Mouse (Mus musculus) layer of hippocampus, postnatal 10 days (tissue): ENCODE data around the gene Znhit3. TPM values are rescaled to one million over a fixed set of nuclear protein-coding genes. Genes with fewer than 3 reads are reported as not detected.

Source experiments
- DNase-seq, 2 experiments: peaks; one replicate each; pipeline ENCODE4 v3.0.0; 2021; ENCODE audit warnings: low spot score in 2 of 2
- long read RNA-seq: library from polyadenylated mRNA; stranded (forward); transcript quantifications from one replicate; pipeline ENCODE4 v2.0.0, GENCODE M21; 2023
- total RNA-seq, 2 experiments: library from RNA; stranded (reverse); gene quantifications; 2 replicates each; pipeline ENCODE4 v1.2.3; 2021

Znhit3 gene
- 10 to 100 TPM; 27.9 to 31.2 TPM for total RNA-seq
- long read RNA-seq, transcript Znhit3-201 (5 exons, 998 nt): major isoform, 56 of 63 reads
- long read RNA-seq, partial matches to known transcripts: 1 of 63 reads
- long read RNA-seq, other reads (novel, unspliced or antisense): 6 of 63 reads

DNA sequence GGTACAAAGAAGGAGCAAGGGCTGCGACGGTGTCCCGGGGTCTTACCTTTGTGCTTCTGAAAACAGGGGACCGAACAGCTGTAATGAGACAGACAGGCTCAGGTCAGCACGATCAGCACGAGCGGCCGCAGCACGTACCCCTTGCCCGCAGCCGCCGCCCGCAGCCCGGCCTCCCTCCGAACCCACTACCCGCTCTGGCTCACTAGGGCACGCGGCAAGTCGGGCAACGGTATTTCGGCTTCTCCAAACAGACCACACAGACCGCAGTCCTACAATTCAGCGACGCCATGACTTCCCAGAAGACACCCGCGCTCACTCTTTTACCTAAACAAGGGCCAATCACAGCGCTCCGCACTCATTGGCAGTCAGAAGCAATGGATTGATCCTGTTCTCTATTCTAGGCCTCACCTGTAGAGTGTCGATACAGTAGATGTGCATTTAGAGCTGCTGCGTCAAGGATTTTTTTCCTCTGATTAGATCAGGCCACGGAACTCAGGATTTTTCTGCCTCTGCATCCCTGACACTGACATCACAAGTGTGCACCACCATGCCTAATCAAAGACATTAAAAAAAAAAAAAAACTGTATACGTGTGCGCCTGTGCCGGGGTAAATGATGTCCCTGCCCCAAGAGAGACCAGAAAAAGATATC is at the start of gene Znhit3:
Znhit3 (minus strand) TSS at position 314 of the 650 bp plus-strand sequence.
- peak; percentile 82 to 88 for DNase-seq

GRCm38 (mm10) chr11:84963556-84963955 is 47.4 kb upstream of the Znhit3 start:
- no peak for DNase-seq

- no peak for DNase-seq
Observed at GRCm38 (mm10) chr11:84962536-84962935, 46.4 kb upstream of the Znhit3 start.

DNA sequence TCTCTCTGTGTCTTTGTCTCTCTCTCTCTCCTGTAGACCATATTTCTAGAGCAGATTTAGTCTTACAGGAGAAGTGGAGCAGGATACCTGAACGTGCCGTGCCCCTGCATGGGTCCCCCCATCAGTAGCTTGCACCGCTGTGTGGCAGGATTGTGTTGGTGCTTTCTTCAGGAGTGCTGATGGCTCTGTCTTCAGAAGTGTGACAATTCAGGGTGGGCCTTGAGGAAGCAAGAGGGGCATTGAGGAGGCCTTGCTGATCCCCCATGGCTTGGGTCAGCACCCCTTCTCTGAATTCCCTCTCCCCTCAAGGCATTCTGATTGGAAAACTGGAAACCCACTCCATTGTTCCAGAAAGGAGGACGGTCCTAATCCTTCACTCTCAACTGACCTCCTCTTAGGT is 45.4 kb upstream of the Znhit3 start:
- DNase-seq: no peak

- DNase-seq: no peak
Observed at GRCm38 (mm10) chr11:84960780-84961179, 44.6 kb upstream of the Znhit3 start.

- DNase-seq: no peak
Observed at GRCm38 (mm10) chr11:84960291-84960690, 44.1 kb upstream of the Znhit3 start.

- no peak for DNase-seq
Observed at GRCm38 (mm10) chr11:84959701-84960181, 43.6 kb upstream of the Znhit3 start.

GRCm38 (mm10) chr11:84959181-84959580 is 43.0 kb upstream of the Znhit3 start:
- DNase-seq: no peak

- DNase-seq: no peak
Observed at GRCm38 (mm10) chr11:84958271-84958630, 42.1 kb upstream of the Znhit3 start.

DNA sequence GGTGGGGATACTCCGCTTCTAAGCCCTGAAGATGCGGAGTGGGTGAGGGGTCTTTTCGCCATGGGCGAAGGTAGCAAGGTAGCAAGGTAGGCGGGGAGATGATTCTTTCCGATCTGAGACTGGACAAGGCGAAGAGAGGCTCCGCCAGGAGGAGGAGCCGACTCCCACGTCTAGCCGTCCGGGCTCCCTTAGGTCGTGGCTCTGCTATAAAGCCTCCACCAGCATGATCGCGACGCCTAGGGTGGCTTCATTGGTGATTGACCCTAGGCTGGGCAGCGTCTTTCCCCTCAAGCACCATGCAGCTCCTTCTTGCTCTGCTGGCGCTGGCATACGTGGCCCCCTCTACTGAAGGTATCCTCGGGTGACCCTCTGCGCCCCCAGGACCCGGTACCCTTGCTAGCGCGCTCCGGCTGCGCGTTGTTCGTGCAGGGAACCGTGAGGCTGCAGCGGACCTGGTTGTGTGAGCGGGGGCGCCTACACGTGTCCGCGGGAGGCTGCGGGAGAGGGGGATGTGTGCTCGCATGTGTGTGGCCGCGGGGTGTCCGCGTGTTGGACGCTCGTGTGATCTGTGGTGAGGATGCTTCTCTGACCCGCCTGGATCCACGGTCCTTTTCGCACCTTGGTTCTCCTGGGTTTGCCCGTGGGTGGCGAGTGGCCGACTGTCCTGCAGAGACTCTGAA is 41.6 kb upstream of the Znhit3 start, which contains the start of gene Car4:
Car4 (plus strand) TSS at position 196 of the 680 bp plus-strand sequence.
- DNase-seq: no peak

DNA sequence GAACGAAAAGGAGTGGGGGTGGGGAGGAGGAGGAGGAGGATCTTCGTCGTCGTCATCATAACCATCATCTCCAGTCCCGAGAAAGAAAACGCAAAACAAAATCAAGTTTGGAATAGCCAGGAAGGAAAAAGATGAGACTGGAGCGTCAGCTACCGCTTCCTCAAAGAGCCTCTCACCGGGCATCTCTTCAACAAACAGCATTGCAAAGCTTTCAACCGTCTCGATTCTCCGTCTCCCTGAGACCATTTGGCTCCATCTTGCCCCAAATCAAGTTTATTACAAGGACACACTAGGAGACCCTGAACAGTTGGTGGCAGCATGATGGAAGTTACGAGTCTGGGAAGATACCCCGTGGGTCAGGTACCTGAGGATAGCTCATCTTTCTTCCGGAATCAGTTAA is 41.0 kb upstream of the Znhit3 start:
- DNase-seq: no peak

GRCm38 (mm10) chr11:84956400-84956799 is 40.2 kb upstream of the Znhit3 start:
- DNase-seq: no peak

DNA sequence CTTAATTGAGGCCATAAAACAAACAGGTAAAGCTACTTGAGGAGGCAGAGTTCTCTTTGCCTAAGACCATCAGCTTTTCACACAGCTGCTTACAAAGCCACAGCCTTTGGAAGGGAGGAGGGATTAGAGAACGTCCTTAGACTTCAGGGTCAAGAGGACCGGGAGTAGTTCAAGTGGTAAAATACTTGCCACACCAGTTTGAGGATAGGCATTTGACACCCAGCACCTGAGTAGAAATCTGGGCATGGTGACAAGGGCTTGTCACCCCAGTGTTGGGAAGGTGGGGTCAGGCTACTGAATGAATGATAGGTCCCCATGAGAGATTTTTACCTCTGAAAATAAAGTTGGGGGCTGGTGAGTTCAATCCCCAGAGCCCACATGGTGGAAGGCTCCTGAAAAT is 36.4 kb upstream of the Znhit3 start:
- no peak for DNase-seq

DNA sequence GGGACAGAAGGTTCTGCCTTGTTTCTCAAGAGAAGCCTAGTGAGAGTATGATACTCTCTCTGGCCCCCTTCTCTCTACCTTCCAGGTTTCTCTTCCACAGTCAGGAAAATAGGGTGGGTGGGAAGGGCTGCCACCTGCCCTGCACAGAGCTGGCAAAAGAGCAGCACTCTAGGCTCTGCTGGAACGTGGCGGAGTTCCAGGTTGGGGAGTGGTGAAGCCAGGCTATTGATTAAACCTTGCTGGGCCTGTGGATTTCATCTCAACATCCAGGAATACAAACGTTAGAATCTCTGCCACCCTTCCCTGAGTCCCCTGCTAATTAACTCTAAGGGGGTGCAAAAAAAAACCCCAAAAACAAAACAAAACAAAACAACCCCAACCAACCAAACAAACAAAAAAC is 32.4 kb upstream of the Znhit3 start:
- DNase-seq: no peak

- no peak for DNase-seq
Observed at GRCm38 (mm10) chr11:84948114-84948513, 31.9 kb upstream of the Znhit3 start.

DNA sequence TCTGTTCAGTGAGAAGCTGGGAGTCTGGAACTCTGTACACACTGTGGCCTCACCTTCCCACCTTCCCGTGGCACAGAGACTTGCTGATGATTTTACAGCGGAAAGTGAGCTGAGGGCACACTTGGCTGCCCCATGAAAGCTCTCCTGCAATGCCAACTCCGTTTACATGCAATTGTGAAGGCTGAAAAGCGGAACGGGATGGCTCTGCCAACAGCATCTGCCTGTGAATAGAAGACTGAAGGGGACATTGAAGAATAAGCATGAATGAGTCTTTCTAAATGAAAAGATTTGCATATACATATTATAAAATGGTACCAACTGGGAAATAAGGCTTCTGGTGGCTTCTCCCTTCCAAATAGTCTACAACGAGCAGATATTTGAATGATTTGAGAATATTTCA is 31.0 kb upstream of the Znhit3 start:
- DNase-seq: no peak

DNA sequence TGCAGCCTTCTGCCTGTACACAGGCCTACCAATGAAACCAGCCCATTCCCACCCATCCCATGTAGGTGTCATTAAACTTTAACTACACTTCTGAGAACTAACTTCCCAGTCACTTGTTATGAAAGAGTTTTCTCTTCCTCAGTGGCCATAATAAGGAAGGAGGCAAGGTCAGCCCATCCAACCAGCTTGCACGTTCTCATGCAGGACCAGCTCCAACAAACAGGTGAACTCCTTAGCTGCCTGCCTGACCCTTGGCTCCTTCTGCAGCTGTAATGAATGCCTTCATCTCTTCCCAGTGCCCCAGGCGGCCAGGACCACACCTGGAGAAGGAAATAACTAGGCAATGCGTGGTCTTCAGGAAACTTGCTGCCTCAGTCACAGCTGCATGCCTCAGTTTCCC is 29.7 kb upstream of the Znhit3 start:
- no peak for DNase-seq

DNA sequence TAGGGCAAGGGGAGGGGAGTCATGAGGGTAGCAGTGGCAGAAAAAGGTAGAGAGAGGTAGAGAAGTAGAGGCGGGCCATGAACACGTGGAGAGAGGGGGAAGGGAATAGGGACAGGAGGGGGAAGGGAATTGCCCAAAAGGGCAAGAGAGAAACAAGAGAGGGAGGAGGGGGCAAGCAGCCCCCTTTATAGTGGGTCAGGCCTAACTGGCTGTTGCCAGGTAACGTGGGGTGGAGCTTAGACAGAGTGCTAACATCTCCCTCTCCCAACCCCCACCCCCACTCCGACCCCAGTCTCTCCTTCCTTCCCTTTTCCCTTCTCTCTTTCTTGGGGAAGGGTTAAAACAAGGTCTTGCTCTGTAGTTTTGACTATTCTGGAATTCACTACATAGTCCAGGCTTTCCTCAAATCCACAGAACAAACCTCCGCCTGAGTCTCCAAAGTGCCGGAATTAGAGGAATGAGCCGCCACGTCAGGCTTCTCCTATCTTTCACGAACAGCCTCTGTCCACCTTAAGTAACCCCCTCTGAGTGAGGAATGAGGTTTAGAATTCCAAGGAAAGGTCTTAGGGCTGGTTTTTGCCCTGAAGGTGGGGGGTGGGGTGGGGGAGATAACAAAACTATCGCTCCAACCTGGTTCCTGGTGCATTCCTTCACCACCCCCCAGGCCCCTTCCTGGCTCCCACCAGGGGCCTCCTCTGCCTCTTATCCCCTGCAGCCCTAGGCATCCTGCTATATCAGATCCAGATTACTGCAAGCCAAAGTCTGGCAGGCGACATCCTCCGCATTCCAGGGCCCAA is 28.7 kb upstream of the Znhit3 start:
- DNase-seq: no peak

GRCm38 (mm10) chr11:84943948-84944347 is 27.8 kb upstream of the Znhit3 start:
- peak in 1 of 2 experiments; percentile 49 for DNase-seq

DNA sequence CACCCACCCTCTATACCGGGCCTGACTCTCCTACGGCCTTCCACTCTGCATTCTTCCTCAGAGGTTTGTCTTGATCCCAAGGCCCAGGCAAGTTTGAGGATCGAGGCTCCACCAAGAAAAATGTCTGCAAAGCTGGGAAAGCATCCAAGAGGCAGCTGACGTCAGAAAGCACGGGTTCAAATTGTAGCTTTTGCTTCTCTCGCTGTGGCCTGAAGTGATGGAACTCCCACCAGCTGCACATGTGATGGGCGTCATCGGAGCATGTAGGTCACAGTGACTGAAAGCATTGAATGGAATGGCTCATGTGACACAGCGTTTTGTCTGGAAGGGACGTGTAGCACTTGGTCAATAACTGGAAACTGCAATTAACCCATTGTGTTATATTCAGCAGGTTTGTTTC is 24.0 kb upstream of the Znhit3 start:
- DNase-seq: peak in 1 of 2 experiments; percentile 38

- DNase-seq: peak; percentile 56 to 71
Observed at GRCm38 (mm10) chr11:84939508-84940053, 23.4 kb upstream of the Znhit3 start.
